Mouse (Mus musculus) bone marrow macrophage, adult 2 months (primary cell): ENCODE results near the gene Igf1r.

Source experiments
- CTCF ChIP-seq: IDR thresholded peaks from 2 replicates; pipeline ENCODE4 v1.5.1; 2012; ENCODE audit warnings: low read depth, mild to moderate bottlenecking, low read length, moderate library complexity
- POLR2A ChIP-seq: IDR thresholded peaks from 2 replicates; pipeline ENCODE4 v1.6.1; 2012; ENCODE audit warnings: mild to moderate bottlenecking, low read depth, low read length, borderline replicate concordance

DNA sequence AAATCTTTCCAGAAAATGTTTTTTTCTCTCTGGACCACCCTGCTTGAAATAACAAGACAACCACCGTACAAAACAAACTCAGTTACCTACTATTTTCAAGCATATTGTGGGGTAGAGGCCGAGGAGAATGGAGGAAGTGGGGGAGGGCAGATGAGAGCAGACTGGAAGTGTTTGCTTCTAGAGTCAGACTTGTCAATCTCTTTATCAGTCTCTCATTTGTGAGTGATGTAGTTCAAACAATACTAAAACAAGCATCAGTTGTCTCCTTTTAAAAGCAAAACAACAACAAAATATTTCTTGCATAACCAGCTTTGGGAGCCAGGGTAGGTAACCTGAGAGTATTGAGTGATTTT, 150.5 kb downstream of the Igf1r start:
- TF ChIP-seq CTCF: no peak
- TF ChIP-seq POLR2A: no peak
